Mouse (Mus musculus) stomach, embryonic 15.5 days (tissue): ENCODE results near the gene Wnt1. TPM values are rescaled to one million over a fixed set of nuclear protein-coding genes. Genes with fewer than 3 reads are reported as not detected.

Experiments used
- ATAC-seq: fragments of 200-750 bp; cut with Nextera tagmentation; 2 replicates; pipeline ENCODE4 v1.8.0; 2017; ENCODE audit warnings: low read depth, moderate number of reproducible peaks, moderate TSS enrichment; ENCODE audit not compliant: insufficient read depth, low FRiP score
- H3K27ac ChIP-seq: fragments of 300-500 bp; sonication (generic); 2 replicates; pipeline ENCODE4 v1.5.1; 2015; ENCODE audit warnings: mild to moderate bottlenecking, inconsistent platforms
- H3K27me3 ChIP-seq: fragments of 300-500 bp; sonication (generic); replicated peaks from 2 replicates; pipeline ENCODE4 v1.6.1; 2015; ENCODE audit warnings: inconsistent platforms
- H3K36me3 ChIP-seq: fragments of 300-500 bp; sonication (generic); 2 replicates; pipeline ENCODE4 v1.6.1; 2015; ENCODE audit warnings: inconsistent platforms
- H3K4me1 ChIP-seq: fragments of 300-500 bp; sonication (generic); 2 replicates; pipeline ENCODE4 v1.6.1; 2015; ENCODE audit warnings: inconsistent platforms
- H3K4me2 ChIP-seq: fragments of 300-500 bp; sonication (generic); 2 replicates; pipeline ENCODE4 v1.6.1; 2015; ENCODE audit warnings: mild to moderate bottlenecking, inconsistent platforms
- H3K4me3 ChIP-seq: fragments of 300-500 bp; sonication (generic); replicated peaks from 2 replicates; pipeline ENCODE4 v1.5.1; 2015; ENCODE audit warnings: inconsistent platforms
- H3K9ac ChIP-seq: fragments of 300-500 bp; sonication (generic); 2 replicates; pipeline ENCODE4 v1.6.1; 2015; ENCODE audit warnings: inconsistent platforms
- H3K9me3 ChIP-seq: fragments of 300-500 bp; sonication (generic); 2 replicates; pipeline ENCODE4 v1.6.1; 2016; ENCODE audit warnings: inconsistent platforms
- WGBS: fragments of 180-500 bp; shearing (Covaris S2); methylation state at CpG from one replicate; pipeline ENCODE4 v1.1.7; 2015; 5-methylcytosine and 5-hydroxymethylcytosine counted together
- polyA plus RNA-seq: library from polyadenylated mRNA; unstranded; fragments of >200 nt; fragmentation: Nextera tagmentation; extraction: Ambion mirVana; gene quantifications from 2 replicates; pipeline ENCODE4 v1.2.1, GENCODE M21; 2015

Wnt1 gene
- polyA plus RNA-seq, 1 experiment from 2014 or later: not detected

DNA sequence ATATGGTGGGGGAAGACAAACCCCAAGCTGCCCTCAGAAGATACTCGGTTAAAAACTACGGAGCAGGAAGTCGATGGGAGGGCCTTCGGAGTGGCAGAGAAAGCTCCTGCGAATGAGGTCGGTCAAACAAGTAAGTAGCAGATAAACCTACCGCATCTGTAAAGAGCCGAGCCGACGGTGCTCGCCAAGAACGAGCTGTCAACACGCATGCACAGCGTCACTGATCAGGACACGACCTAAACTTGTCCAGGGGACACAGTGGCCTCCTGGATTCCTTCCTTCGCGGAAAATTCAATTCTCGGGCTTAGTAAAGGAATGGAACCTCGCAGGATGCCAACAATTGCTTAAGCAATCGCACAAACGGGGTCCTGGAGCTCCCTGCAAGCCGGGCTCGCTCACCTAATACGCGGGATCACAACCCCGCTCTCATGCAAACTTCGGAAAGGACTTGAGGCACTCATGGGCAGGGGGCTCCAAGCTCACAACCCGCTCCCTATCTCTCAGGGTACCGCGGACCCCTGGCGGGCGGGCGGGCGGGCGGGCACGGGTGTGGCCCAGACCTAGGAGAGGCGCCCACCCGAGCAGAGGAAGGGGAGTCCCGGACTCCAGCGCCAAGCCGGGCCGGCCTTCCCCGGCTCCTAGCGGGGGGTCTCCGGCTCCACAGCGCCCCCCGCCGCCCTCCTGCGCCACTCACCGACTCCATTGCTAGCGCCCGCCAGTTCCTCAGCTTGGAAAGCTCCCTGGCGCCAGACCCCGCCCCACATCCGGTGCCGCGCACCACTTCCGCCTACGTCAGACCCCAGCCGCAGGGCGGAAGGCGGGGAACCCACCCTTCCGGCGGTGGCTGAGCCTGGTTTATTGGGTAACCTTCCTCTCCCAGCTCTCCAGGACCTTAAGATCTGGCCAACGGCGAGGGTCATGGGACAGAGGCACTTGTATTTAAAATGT lies 41.4 kb downstream of the Wnt1 start, which contains the start of gene Prkag1:
Gene Prkag1, minus strand, starts transcription at position 786 of the 948 bp plus-strand sequence.
- ATAC-seq: peak; percentile 94
- Histone ChIP-seq H3K4me2 (peak within 1 kb of the TSS; percentile 52), H3K4me1 (peaks cover 14% of the 10 kb centered on the region), H3K4me3 (peak within 1 kb of the TSS; percentile 72), H3K9ac (peak within 1 kb of the TSS; percentile 61), H3K27ac (peak within 1 kb of the TSS; percentile 96), H3K27me3 (no peaks in the 10 kb centered on the region), H3K36me3 (peaks cover 30% of the 10 kb centered on the region), H3K9me3 (no peaks in the 10 kb centered on the region)
- WGBS: under 1% methylated on average over 54 of the region's 66 CpGs

DNA sequence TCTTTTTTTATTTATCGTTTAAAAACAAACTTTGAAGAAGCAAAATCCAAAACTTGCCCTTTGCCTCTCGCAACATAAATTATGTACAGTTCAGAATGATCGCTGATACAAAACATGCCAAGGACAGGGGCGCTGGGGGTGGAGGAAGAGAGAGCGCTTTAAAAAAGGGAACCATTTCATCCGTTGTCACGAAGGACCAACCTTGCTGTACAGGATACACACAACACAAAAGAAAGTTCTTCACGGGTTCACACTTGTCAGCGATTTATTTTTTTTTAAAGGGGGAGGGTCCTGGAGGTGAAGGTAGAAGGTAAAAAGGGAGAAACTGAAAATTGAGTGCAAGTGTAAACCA lies 42.0 kb downstream of the Wnt1 start:
- Histone ChIP-seq H3K9me3 (no peaks in the 10 kb centered on the region), H3K4me3 (peak overlapping the region; percentile 72), H3K36me3 (peaks cover 36% of the 10 kb centered on the region), H3K27me3 (no peaks in the 10 kb centered on the region), H3K27ac (peak overlapping the region; percentile 96), H3K4me2 (peak overlapping the region; percentile 52), H3K9ac (no peak overlapping the region), H3K4me1 (peaks cover 14% of the 10 kb centered on the region)
- ATAC-seq: no peak
- WGBS: 13% methylated on average over 9 of the region's 9 CpGs

DNA sequence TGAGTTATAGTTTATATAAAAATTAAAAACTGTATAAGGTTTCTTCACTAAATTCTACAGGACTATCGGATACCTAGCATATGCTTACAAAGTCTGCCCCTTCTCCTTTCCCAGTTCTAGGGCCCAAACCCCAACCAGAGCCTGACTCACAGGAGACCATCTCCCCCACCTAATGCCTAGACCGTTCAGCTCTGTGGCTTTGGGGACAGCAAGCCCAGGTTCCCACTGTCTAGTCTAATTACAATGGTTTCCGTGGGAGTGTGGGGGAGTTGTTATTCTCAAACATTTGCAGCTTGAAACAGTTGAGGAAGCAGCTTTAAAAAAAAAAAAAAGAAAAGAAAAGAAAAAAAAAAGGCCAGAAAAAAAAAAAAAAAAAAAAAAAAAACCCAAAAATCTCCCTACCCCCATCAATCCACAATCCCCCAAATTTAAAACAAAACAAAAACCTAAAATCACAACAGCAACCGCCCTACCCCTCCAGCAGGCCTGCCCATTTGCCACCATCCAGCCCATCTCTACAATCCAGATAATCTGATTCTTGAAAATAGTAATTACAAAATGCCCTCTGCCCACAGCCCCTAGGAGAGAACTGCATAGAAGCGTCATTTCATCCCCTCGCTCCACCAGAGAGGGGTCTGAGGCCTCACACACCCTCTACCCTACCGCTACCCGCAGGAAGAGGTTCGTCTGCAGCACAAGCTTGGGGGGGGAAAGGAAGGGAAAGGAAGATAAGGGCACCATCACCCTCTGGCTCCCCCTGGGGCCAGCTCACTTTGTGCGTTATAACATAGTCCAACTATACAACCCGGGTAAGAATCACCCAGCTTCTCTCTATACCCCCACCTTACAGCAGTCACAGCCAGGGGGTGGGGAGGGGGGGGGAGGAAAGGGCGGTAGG lies 42.8 kb downstream of the Wnt1 start:
- no peak overlapping the region for H3K9ac ChIP-seq
- no peaks in the 10 kb centered on the region for H3K27me3 ChIP-seq
- H3K4me2 ChIP-seq: peak overlapping the region; percentile 52; the same call in 1 of the 2 replicates
- H3K4me3 ChIP-seq: no peak overlapping the region
- peaks cover 44% of the 10 kb centered on the region for H3K36me3 ChIP-seq
- H3K27ac ChIP-seq: peak overlapping the region; percentile 96; the same call in 1 of the 2 replicates
- no peak for ATAC-seq
- 53% methylated on average over 12 of the region's 12 CpGs for WGBS
- no peaks in the 10 kb centered on the region for H3K9me3 ChIP-seq
- peaks cover 14% of the 10 kb centered on the region for H3K4me1 ChIP-seq

DNA sequence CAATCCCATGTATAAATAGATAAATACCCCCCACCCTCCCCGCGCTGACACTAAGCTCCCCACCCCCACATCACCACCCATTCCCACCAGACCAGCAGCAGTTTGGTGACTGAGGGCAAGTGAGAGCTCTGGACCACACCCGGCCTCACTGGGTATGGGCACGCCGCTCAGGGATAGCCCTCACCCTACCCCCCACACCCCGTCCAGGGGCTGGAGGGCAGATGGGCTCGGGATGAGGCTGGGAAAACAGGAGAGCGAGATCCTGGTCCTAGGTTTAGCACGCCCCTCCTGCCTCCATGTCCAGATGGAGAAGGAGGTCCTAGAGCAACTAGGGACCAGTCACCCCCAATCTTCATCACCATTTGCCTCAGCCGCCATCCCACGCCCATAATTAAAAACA lies 43.6 kb downstream of the Wnt1 start:
- Histone ChIP-seq H3K4me3 (no peak overlapping the region), H3K27me3 (no peaks in the 10 kb centered on the region), H3K27ac (no peak overlapping the region), H3K4me2 (no peak overlapping the region), H3K4me1 (peaks cover 14% of the 10 kb centered on the region), H3K9ac (no peak overlapping the region), H3K9me3 (no peaks in the 10 kb centered on the region), H3K36me3 (peaks cover 48% of the 10 kb centered on the region)
- no peak for ATAC-seq
- WGBS: 85% methylated on average over 11 of the region's 11 CpGs

DNA sequence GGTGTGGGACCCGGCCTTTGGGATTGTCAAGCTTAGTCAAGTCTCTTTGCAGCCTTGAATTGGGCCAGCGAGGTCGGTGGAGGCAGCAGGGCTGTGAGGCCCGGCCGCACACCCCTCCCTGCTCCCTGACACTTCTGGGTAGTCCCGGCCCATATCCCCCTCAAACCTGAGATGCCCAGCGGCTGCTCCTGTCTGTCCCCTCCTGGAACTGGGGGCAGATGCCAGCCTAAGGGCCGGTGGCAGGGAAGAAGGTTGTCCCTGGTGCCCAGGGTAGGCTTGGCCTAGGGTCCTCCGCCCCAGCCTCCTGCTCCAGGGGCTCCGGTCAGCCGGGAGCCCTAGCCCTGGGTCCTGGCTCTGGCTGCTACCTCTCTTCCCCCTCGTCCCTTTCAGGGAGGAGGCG lies 44.4 kb downstream of the Wnt1 start:
- no peaks in the 10 kb centered on the region for H3K9me3 ChIP-seq
- no peaks in the 10 kb centered on the region for H3K27me3 ChIP-seq
- no peak overlapping the region for H3K27ac ChIP-seq
- H3K9ac ChIP-seq: no peak overlapping the region
- peaks cover 53% of the 10 kb centered on the region for H3K36me3 ChIP-seq
- H3K4me3 ChIP-seq: no peak overlapping the region
- WGBS: 87% methylated on average over 13 of the region's 13 CpGs
- H3K4me1 ChIP-seq: peaks cover 11% of the 10 kb centered on the region
- ATAC-seq: no peak
- no peak overlapping the region for H3K4me2 ChIP-seq

DNA sequence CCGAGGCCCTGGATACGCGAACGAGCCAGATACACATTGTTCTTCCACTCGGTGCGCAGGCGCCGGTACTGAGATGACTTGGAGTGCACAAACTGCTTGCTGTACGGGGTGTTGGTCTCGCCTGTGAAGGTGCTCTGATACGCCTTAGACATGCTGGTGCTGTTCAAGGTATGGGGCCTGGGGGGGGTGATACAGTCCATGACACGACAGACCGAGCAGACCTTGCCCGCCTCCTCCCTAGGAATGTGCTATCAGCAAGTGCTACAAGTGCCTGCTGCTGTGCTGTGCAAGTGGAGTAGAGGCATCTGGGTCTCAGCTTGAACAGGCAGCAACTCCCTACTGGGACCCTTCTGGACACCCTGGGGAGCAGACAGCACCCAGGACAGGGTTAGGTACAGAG lies 45.6 kb downstream of the Wnt1 start:
- 92% methylated on average over 14 of the region's 14 CpGs for WGBS
- ATAC-seq: no peak
- H3K36me3 ChIP-seq: peaks cover 65% of the 10 kb centered on the region
- no peak overlapping the region for H3K4me2 ChIP-seq
- no peaks in the 10 kb centered on the region for H3K4me1 ChIP-seq
- H3K9me3 ChIP-seq: no peaks in the 10 kb centered on the region
- no peaks in the 10 kb centered on the region for H3K27me3 ChIP-seq
- no peak overlapping the region for H3K4me3 ChIP-seq
- H3K27ac ChIP-seq: no peak overlapping the region
- H3K9ac ChIP-seq: no peak overlapping the region

DNA sequence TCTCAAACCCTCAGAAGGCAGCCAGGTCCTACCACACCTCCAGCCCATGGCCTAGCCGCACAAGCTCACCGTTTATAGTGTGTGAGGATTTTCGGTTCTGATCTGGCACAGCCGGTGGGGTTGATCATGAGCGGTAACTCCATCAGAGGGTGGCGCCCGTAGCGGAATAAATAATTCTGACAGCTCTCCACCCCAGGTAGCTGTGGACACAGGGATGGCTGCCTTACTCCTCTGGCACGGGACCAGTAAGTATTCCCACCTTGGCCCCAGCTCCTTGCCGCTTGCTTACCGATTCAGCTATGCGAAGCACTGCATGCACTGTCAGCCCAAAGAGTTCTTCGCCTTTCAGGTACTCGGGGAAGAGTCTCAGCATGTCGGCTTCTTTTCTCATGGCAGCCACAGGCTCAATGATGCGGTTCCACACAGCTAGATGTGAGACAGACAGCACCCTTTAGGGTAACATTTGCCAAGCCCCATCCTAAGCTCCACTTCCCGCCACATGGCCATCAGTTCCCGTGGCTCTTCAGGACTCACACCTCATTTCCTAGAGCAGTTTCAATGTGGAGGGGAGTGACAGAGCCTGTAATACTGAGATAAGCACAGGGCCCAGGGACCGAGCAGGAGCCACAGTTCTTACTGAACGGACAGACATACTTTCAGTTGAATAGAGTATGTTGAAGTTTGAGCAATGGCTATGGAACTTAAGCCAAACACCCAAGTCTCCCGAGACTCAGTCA lies 47.5 kb downstream of the Wnt1 start:
- peaks cover 83% of the 10 kb centered on the region for H3K36me3 ChIP-seq

DNA sequence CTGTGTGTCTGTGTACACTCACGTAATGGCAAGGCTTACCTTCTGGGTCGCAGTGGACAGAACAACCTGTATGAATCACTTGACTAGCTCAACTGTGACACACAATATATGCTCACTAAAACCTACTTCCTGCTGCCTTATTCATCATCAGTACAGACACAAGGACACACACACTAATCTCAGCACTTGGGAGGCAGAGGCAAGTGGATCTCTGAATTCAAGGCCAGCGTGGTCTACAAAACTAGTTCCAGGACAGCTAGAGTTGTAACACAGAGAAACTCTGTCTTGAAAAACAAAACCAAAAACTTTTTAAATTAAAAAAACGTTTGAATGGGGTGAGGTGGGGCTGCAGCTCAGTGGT lies 48.1 kb downstream of the Wnt1 start:
- no peak for ATAC-seq
- Histone ChIP-seq H3K9ac (no peak overlapping the region), H3K27me3 (no peaks in the 10 kb centered on the region)

More for the DNA sequence above, 47.5 kb downstream of the Wnt1 start:
- WGBS: 90% methylated on average over 21 of the region's 21 CpGs
- peak; percentile 60; the same call in 1 of the 2 replicates for ATAC-seq
- Histone ChIP-seq H3K4me2 (no peak overlapping the region), H3K4me1 (no peaks in the 10 kb centered on the region), H3K9ac (no peak overlapping the region), H3K9me3 (no peaks in the 10 kb centered on the region), H3K27ac (no peak overlapping the region), H3K4me3 (no peak overlapping the region), H3K27me3 (no peaks in the 10 kb centered on the region)

DNA sequence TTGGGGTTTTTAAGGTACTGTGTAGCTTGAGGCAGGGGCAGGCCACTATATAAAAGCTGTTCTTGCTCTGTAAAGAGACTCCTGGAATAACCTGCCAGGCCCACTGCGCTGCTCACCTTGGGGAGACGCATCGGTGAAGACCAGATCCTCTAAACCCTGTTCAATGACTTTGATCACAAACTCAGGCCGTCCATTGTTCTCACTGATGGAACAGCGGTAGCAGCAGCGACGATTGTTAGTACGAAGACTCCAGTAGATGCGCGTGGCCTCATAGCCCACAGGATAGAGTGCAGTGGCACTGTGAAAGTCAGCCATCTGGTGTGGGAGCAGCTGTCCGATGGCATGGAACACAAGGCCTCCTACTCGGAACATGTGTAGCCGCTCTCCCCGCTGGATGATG lies 49.5 kb downstream of the Wnt1 start:
- no peaks in the 10 kb centered on the region for H3K4me1 ChIP-seq
- 92% methylated on average over 14 of the region's 14 CpGs for WGBS
- no peak overlapping the region for H3K27ac ChIP-seq
- ATAC-seq: no peak
- H3K36me3 ChIP-seq: peaks cover 91% of the 10 kb centered on the region
- no peak overlapping the region for H3K4me3 ChIP-seq
- H3K4me2 ChIP-seq: no peak overlapping the region
- H3K27me3 ChIP-seq: no peaks in the 10 kb centered on the region
- H3K9me3 ChIP-seq: no peaks in the 10 kb centered on the region
- H3K9ac ChIP-seq: no peak overlapping the region

More for the DNA sequence above, 48.1 kb downstream of the Wnt1 start:
- Histone ChIP-seq H3K36me3 (peaks cover 87% of the 10 kb centered on the region), H3K4me3 (no peak overlapping the region), H3K9me3 (no peaks in the 10 kb centered on the region), H3K4me2 (no peak overlapping the region), H3K4me1 (no peaks in the 10 kb centered on the region), H3K27ac (no peak overlapping the region)
- 72% methylated on average over 4 of the region's 4 CpGs for WGBS

DNA sequence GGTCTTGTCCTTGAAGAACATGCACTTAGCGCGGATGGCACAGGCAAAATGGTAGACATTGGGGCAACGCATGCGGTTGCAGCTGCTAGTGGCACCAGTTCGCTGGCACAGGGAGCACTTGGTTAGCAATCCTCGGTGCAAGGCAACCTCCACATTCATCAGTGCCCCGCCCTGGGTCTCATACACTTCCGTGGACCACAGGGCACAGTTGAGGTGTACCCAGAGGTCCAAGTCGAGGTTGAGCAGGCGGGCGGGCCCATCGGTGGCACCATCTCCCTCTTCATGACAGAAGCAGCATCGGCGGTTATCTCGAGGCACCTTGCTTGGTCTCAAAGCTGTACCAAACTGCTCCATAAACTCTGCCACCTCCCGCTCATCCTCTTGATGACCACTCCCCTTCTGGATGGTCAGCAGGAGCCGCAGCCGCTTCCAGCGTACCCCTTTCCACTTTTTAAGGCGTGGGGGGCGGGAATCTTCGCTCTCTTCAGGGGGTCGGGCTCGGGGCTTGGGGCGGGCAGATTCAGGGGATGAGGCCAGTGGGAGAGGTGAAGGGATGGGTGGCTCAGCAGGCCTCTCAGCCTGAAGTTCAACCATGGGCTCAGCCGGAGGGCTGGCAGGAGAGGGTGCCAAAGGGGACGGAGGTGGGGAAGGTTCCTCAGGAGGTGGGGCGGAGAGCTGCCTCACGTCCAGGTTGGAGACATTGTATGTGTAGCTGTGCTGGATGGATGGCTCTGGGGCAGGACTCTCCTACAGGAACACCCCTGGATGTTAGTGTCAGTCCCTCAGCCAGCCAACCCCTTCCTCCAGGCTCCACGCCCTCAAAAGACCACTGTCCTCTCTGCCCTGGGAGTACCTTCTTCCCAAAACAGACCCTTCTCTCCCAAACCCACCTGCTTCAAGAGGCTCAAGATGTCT lies 50.3 kb downstream of the Wnt1 start:
- Histone ChIP-seq H3K27ac (no peak overlapping the region), H3K4me2 (no peak overlapping the region), H3K9me3 (no peaks in the 10 kb centered on the region), H3K27me3 (no peaks in the 10 kb centered on the region), H3K4me3 (no peak overlapping the region), H3K9ac (no peak overlapping the region), H3K36me3 (peaks cover 91% of the 10 kb centered on the region), H3K4me1 (no peaks in the 10 kb centered on the region)
- WGBS: 89% methylated on average over 30 of the region's 30 CpGs
- no peak for ATAC-seq
